Mouse (Mus musculus): ENCODE measurements around the gene D17H6S53E. TPM values are rescaled to one million over a fixed set of nuclear protein-coding genes. Genes with fewer than 3 reads are reported as not detected.

Gene D17H6S53E
- total and polyA plus RNA-seq, 2 experiments from 2014 or later = 17.3 to 22.3 TPM

DNA sequence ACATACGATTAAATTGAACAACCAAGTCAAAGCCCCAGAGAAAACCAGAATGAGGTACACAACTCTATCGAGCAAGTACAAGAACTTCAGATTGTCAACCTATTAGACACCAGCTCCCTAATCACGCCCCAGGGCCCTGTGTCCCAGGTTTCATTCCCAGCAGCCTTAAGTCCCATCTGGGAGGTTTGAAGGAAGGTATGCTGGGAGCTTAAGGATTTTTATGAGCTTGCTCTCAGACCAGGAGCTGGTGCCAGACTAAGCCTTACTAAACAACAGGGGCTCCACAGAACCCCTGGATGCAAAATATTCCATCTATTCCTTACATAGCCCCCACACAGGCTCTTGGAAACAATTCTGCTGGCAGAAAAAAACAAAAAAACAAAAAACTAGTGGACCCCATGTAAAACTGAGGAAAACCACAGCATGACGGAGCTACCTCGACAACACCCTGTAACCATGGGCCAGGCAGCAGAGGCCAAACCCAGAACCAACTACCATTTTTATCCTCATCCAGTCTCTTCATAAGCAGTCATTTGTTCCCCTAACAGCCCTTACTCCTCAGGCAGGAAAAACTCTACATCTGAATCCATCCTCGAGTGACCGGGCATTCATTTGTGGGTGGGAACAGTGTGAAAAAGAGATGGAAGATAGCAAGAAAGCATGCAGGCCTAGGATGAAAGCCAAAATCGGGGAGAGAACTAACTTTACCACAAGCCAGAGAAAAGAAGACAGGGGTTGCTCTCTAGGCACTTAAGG, 37.3 kb downstream of the D17H6S53E start:
- DNase-seq (ENCODE audit: low spot score) = peak; percentile 42
- H3K9me3 ChIP-seq (replicated peaks; ENCODE audit: control insufficient read depth, low read length) = no peaks in the 10 kb centered on the region

DNA sequence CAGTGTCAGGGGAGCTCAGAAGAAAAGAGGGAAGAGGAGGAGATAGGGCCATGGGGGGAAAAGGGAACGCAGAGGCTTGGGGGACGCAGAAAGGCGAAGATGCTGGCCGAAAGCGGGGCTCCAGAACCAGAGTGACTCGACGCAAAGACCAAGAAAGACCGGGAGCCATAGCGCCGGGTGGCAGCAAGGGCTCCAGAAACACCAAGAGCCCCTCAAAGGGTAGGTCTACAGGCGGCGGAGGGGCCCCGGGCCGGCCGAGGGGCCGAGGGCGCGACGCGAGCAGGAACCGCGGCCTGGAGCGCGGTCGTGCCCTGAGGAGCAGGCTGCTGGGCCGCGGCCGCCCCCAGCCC, 38.0 kb downstream of the D17H6S53E start:
- peaks cover 30% of the 10 kb centered on the region for H3K36me3 ChIP-seq (replicated peaks; ENCODE audit: control insufficient read depth, insufficient read depth, low read length)
- ATAC-seq (ENCODE audit: insufficient read depth, low read depth) = no peak
- H3K4me2 ChIP-seq (ENCODE audit: low read depth, low read length) = peak overlapping the region; percentile 85
- DNase-seq (ENCODE audit: low spot score) = no peak
- H3K27ac ChIP-seq (ENCODE audit: low read depth) = peak overlapping the region; percentile 99
- WGBS = under 1% methylated on average over 19 of the region's 28 CpGs
- H3K9me3 ChIP-seq (replicated peaks; ENCODE audit: control insufficient read depth, low read length) = no peaks in the 10 kb centered on the region
- H3K27me3 ChIP-seq (ENCODE audit: control insufficient read depth, insufficient read depth, low read length) = no peaks in the 10 kb centered on the region
- peak overlapping the region; percentile 100 for H3K9ac ChIP-seq (replicated peaks; ENCODE audit: low read depth, low read length)
- H3K4me3 ChIP-seq (ENCODE audit: low read depth, low read length) = peak overlapping the region; percentile 100
- H3K4me1 ChIP-seq (ENCODE audit: control insufficient read depth, insufficient read depth) = peaks cover 23% of the 10 kb centered on the region
- TF ChIP-seq CTCF (IDR thresholded peaks at IDR 0.05; ENCODE audit: low read depth) (no peak), EP300 (IDR thresholded peaks at IDR 0.05; ENCODE audit: low read depth) (no peak)

More for the DNA sequence above, 37.3 kb downstream of the D17H6S53E start:
- no peaks in the 10 kb centered on the region for H3K27me3 ChIP-seq (ENCODE audit: control insufficient read depth, insufficient read depth, low read length)
- H3K27ac ChIP-seq (ENCODE audit: low read depth) = peak overlapping the region; percentile 99
- H3K36me3 ChIP-seq (replicated peaks; ENCODE audit: control insufficient read depth, insufficient read depth, low read length) = peaks cover 36% of the 10 kb centered on the region
- H3K4me1 ChIP-seq (ENCODE audit: control insufficient read depth, insufficient read depth) = peaks cover 23% of the 10 kb centered on the region
- H3K9ac ChIP-seq (replicated peaks; ENCODE audit: low read depth, low read length) = peak overlapping the region; percentile 100
- ATAC-seq (ENCODE audit: insufficient read depth, low read depth) = no peak
- H3K4me2 ChIP-seq (ENCODE audit: low read depth, low read length) = peak overlapping the region; percentile 85
- H3K4me3 ChIP-seq (ENCODE audit: low read depth, low read length) = peak overlapping the region; percentile 100
- TF ChIP-seq CTCF (IDR thresholded peaks at IDR 0.05; ENCODE audit: low read depth) (no peak), EP300 (IDR thresholded peaks at IDR 0.05; ENCODE audit: low read depth) (no peak)
- WGBS = 4% methylated on average over 8 of the region's 8 CpGs

DNA sequence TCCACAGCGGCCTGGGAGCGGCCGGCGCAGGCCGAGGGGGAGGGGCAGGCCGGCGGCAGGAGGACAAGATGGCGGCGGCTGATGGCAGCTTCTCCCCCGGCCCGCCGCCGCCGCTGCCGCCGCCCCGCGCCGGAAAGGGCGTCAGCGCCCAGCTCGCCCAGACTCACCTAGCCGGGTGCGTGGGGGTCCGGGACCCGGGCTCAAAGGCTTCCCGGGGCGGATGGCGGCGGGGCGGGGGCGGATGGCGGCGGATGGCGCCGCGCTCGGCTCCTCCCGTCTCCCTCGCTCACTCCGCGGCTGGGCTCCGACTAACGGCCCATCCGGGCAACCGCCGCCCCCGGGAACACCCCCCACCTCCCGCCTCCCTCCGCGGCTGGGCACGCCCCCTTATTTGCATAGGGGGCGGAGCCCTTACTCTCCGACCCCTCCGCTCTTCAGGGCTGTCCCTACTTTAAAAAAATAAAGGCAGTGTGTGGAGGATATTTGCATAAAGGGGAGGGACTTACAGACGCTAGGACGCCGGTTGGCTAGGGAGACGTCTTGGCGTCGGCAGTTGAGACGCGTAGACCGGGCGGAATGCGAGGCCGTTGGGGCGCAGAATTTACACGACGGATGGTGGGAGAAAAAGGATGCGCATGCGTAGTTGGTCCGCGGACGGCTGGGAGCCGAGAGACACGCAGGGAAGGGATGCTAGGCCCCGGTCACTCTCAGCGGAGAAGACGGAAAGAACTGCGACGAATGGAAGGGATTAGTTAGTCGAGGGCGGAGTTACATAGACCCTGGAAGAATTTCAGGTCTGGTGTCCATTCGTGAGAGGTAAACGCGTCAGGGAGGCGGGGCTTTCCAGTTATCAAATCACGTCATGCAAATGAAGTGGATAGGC, 38.6 kb downstream of the D17H6S53E start, which contains the start of gene Prrc2a:
Prrc2a (minus strand) TSS at position 330 of the 883 bp plus-strand sequence.
- Histone ChIP-seq H3K9me3 (replicated peaks; ENCODE audit: control insufficient read depth, low read length) (no peaks in the 10 kb centered on the region), H3K4me1 (ENCODE audit: control insufficient read depth, insufficient read depth) (peaks cover 23% of the 10 kb centered on the region), H3K9ac (replicated peaks; ENCODE audit: low read depth, low read length) (peak within 1 kb of the TSS; percentile 100), H3K4me3 (ENCODE audit: low read depth, low read length) (peak within 1 kb of the TSS; percentile 100), H3K27ac (ENCODE audit: low read depth) (peak within 1 kb of the TSS; percentile 99), H3K27me3 (ENCODE audit: control insufficient read depth, insufficient read depth, low read length) (no peaks in the 10 kb centered on the region), H3K36me3 (replicated peaks; ENCODE audit: control insufficient read depth, insufficient read depth, low read length) (peaks cover 23% of the 10 kb centered on the region), H3K4me2 (ENCODE audit: low read depth, low read length) (peak within 1 kb of the TSS; percentile 85)
- DNase-seq (ENCODE audit: low spot score) (peak; percentile 100), ATAC-seq (ENCODE audit: insufficient read depth, low read depth) (peak; percentile 94)
- WGBS = under 1% methylated on average over 43 of the region's 89 CpGs
- TF ChIP-seq EP300 (IDR thresholded peaks at IDR 0.05; ENCODE audit: low read depth) (peak; percentile 55; the same call in 1 of the 2 replicates), CTCF (IDR thresholded peaks at IDR 0.05; ENCODE audit: low read depth) (no peak)

DNA sequence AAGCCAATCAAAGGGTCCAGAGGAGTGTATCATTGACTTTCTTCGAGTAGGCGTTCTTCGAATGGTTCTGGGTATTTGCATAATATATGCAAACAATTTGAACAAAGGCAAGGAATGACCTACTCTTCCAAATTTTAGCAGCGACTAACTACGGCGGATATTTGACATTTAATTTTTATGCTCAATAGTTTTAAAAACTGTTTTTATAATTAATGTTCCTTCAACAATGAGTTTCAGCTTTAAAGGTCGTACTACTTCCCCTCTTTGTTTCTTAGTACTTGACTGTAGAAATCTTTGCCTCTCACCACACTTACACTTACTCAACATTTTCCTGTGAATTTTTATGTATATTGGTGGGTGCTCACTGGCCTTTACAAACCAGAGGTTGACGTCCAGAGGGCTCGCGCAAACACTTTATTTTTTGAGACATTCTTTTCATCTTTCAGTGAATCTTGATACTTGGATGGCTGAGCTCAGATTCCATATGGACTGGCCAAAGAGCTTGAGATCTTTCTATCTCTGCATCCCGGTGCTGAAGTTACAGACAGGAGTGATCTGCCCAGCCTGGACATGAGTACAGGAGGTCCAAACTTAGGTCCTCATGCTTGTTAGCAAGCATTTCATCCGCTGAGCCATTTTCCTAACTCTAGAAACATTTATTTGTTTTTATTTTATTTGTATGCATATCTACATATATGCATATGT, 39.4 kb downstream of the D17H6S53E start:
- Histone ChIP-seq H3K9ac (replicated peaks; ENCODE audit: low read depth, low read length) (peak overlapping the region; percentile 46; the same call in 1 of the 2 replicates), H3K27me3 (ENCODE audit: control insufficient read depth, insufficient read depth, low read length) (no peaks in the 10 kb centered on the region), H3K36me3 (replicated peaks; ENCODE audit: control insufficient read depth, insufficient read depth, low read length) (peaks cover 15% of the 10 kb centered on the region), H3K4me1 (ENCODE audit: control insufficient read depth, insufficient read depth) (peaks cover 23% of the 10 kb centered on the region), H3K9me3 (replicated peaks; ENCODE audit: control insufficient read depth, low read length) (no peaks in the 10 kb centered on the region), H3K4me3 (ENCODE audit: low read depth, low read length) (peak overlapping the region; percentile 100), H3K27ac (ENCODE audit: low read depth) (peak overlapping the region; percentile 99), H3K4me2 (ENCODE audit: low read depth, low read length) (peak overlapping the region; percentile 56)
- WGBS = 26% methylated on average over 12 of the region's 12 CpGs
- DNase-seq (ENCODE audit: low spot score) = no peak
- ATAC-seq (ENCODE audit: insufficient read depth, low read depth) = no peak; the same call in 1 of the 2 replicates
- no peak for TF ChIP-seq CTCF (IDR thresholded peaks at IDR 0.05; ENCODE audit: low read depth)
- TF ChIP-seq EP300 (IDR thresholded peaks at IDR 0.05; ENCODE audit: low read depth) = no peak; the same call in 1 of the 2 replicates

Measured in heart, postnatal 0 days (tissue).